Mouse (Mus musculus): ENCODE measurements at regions not wholly inside any gene's neighbourhood (a gene's known extent, or its start where the extent isn't known, plus 50 kb on each side); places are given as distances from the start of the nearest gene placed in this dataset.

DNA sequence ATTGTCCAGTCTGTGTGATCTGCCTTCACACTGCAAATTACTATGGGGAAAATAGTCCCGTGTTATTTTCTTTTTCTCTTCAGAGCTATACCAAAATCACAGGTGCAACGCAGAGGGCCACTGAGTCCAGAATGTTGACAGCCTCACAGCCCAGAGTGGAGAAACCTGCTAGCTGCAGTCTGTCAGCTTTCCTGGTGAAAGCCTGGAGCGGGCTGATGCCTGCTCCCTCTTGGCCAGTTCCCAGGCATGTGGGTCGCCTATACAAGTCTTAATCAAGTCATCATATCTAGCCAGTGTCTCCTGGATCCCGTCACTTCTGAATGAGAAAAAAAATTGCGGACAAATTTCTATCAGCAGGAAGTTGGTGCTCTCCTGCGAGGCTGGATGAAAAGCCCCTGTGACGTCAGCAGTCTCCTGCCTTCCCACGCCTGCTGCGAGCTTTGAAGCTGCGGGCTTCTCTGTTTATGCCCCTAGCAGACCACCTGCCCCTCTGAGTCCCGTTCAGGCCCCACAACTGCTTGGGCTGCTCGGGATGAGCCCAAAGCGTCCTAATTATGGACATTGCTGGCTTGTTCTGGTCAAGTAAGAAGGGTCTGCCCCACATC is 227.1 kb upstream of the Hes1 start:
- no peak for DNase-seq

DNA sequence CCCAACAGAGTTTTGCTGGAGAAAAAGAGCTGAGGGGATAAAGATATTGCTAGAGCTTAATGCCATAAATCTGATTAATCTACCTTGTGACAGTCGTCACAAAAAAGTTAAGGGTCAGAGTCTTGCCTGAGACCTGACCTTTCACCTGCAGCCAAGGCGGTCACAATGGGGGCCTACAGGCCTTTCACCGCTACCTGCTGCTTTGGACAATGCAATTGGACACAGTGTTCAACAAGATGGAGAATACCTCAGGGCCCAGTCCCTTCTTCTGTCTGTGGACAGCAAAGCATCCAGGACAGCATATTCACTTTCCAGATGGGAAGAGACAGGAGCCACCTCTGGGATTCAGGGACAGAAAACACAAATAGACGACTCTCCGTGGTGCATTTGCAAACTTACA is 226.3 kb upstream of the Hes1 start:
- no peak for DNase-seq

DNA sequence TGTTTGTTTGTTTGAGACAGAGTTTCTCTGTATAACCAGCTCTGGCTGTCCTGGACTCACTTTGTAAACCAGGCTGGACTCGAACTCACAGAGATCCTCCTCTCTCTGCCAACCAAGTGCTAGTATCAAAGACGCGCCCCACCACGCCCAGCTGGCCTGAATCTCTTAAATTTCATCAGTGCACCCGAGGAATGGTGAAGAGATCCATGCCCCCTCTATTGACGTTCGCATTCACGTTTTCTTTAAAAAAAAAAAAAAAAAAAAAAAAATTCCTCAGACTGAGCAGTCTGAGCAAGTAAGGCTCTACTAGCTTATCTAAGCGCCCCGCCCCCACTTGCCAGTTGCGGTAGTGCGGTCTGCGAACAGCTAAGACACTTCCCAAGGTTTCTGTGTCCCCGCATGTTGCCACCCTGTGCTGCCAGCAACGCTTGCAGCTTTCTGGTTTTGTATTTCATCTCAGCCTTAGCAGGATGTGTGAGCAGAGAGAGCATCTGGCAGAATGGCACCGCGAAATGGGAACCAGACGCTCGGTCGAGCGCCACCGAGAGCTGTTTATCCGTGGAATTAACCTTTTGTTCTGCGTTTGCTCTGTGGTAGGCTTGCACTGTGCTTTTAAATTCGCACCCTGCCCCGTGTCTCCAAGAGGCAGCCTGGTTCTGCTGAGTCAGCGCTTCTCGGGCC is 225.1 kb upstream of the Hes1 start:
- DNase-seq: peak; percentile 59

DNA sequence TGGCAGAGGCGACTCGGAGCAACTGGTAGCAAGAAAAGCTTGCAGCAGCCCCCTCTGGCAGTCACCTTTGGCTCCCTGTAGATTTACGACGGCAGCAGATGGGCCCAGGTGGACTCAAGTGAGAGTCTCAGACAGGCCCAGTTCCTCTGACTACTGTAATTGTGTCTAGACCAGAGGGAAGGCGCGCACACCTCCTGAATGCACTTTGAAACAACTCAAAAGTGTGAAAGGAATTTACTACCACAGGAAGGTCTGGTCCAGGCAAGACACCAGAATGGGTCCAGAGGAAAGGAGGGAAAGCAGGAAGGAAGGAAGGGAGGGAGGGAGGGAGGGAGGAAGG is 224.6 kb upstream of the Hes1 start:
- DNase-seq: no peak

DNA sequence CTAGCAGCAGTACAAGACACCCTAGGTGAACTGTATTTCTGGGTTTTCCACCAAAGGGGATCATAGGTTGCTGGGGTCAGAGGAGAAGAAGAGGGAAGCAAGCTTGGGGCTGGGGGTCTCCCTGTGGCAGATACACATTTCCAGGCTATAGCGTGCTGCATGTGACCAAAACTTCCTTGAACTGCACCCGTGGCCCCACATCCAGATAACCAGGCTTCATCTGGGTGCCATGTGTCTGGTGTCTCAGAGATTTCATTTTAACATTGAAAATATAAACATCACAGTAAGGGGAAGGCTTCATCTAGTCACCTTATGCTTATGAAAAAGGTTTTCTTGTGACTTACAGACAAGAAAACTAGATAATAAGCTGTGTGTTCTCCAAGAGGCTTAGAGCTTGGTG is 223.8 kb upstream of the Hes1 start:
- DNase-seq: no peak

DNA sequence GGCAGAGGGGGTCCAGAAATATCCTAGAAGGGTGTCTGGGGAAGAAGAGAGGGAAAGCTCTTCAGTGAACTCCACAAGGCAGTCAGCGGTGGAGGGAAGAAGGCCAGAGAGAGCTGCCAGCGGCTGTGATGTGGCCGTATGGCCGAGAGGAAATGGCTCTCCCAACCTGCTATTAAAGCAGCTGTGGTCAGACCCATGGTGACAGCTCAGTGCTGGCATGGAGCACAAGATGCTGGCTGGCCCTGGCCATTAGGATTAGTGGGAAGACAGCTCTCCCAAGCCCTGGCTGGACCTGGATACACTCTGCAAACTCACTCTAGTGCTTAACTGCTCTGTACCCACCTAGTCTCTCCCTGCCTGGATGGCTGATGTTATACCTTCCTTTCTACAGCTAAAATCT is 223.1 kb upstream of the Hes1 start:
- no peak for DNase-seq

DNA sequence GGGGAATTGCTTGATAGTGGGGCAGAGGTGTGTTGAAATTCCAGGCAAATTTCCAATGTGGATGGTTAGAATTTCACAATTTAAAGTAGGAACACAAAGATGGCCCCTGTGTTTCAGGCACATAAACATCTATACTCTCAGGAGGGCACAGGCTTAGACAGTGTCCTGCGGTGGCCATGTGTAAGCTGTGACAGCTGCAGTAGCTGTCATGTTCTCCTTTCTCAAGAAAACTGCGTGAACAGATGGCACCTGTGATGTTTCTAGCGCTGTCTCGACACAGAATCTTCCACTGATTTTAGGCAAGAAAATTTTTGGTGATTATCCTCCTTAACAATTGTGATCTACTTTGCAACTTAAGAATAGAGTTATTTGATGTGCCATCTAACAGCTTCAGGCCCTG is 222.1 kb upstream of the Hes1 start:
- DNase-seq: no peak

DNA sequence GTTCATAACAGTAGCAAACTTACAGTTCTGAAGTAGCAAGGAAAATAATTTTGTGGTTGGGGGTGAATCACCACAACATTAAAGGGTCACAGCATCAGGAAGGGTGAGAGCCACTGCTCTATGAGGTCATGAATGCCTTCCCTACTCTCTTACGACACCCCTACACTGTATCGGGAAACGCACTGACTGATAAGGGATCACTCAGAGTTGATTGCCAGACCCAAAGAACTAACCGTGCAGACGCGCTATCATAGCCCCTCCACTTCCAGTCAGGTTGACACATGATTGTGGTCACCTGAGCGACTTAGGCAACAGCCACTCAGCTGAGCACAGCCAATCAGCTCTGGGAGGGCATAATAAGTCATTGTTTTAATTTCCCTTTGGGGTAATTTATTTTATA is 220.7 kb upstream of the Hes1 start:
- no peak for DNase-seq

DNA sequence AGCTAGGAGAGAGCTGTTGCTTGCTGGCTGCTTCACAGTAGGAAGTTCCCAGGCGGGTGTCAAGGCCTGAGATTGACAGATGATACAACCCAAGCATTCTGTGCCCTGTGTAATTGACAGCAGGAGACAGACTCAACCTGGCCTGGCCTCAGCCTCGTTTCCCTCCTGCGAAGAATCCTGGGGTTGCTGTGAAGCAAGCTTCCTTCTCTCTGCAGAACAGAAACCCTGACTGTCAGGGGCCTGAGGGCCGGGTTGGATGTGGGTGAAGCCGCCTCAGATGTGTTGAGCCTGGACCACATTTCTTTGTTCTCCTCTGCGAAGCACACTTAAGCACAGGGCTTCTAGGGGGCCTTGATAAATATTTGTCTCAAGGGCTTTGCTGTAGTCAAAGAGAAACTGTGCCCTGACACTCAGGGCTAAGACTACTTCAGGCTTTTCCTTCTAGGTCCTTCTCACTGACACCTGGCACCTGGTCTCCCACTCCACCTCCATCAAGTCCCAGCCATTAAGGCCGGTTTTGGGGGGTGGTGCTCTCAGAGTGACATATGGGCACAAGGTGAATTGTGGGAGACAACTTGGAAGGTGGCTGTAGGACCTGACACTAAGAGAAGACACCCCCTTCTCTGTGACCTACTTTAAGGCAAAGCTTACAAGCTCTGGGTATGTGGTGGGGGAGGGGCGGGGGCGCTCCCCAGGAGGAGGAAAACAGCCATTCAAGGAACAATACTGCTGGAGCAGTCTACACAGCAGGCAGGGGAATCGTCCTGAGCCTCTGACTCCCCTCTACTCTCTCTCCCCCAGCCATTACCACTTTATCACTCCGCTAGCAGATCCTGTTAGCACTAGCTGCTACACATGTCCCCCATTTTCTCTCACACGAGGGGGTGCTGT is 219.2 kb upstream of the Hes1 start:
- no peak for DNase-seq

DNA sequence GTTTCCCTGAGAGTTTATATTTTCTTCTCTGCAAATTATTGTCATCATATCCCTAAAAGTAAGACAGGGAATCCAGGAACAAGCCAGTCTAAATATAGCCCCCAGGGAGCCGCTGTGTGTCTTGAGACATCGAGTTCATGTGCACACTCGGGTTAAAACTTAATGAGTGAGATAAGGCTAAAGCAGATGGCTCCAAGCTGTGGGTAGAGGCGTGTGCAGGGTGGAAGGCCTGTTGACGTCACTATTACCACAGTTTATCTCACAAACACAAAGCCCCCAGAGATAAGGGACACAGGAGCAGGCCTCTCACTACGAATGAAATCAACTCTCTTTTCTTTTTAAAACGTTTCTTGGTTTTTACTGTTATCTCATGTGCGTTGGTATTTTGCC is 218.6 kb upstream of the Hes1 start:
- no peak for DNase-seq

DNA sequence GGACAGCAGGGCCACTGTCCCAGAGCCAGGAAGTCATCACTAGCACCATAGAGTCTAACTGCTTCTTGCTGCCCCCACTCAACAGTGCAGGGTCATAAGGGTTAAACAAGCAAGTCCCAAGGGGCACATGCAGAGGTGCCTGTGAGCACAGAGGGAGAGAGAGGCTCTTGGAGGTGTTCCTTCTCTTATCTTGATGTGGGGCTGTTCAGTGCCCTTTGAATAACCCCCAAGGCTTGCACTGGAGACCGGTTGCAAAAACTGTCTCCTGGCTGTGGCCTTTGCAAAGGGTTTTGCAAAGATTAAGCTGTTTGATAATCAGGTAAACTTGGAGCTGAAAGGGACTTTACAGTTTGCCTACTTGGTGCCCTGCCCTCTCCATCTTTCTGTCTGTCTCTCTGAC is 217.1 kb upstream of the Hes1 start:
- no peak for DNase-seq

DNA sequence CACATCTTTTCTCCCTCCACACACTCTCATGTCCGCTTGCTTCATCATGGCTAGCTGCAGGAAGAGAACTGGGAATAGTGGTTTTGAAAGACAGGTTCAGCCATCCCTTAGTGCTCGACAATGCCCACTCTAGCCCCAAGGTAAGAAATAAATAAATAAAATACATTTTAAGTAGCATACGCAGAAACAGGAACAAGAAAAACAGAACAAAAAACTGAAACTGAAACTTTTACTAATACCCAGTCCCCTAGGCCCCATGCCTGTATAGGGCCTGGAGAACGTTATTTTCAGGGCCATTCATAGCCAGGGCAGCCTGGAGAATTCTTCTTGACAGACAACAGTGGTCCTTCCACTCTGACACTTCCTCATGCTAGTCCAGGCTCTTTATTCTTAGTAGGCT is 216.4 kb upstream of the Hes1 start:
- DNase-seq: no peak

DNA sequence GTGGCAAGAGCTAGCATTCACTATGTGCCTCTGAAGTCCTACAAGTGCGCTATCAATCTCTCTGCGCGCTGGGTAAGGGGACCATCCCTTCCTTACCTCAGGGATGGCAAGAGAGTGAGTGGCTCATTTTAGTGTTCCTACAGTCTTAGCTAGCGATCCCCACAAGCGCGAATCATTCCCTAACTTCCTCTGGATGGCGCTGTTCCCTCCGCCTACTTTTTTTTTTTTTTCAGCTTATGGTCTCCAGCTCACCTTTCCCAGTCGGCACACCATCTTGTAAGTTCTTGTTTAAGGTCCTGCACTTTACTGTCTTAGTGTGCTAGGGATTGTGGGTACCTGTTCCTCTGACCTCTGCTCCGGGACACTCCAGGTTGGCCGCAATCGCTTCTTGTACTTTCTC is 215.7 kb upstream of the Hes1 start:
- no peak for DNase-seq

DNA sequence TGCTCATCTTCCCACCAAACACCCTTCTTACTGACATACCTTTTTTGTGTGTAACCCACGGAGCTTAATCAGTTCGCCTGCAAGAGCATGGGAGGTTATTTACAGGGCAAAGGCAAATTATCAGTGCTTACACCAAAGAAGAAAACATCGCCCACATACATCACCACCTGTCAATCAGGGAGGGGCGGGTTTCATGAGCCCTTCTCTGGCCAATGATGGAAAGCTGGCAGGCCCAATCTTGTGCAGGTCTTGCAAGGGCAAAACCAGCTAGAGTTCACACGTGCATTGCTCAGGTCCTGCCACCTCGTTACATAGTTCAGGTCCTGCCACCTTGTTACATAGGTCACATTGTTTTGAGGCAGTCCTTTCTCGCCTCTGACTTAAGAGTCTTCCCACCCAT is 214.7 kb upstream of the Hes1 start:
- no peak for DNase-seq

DNA sequence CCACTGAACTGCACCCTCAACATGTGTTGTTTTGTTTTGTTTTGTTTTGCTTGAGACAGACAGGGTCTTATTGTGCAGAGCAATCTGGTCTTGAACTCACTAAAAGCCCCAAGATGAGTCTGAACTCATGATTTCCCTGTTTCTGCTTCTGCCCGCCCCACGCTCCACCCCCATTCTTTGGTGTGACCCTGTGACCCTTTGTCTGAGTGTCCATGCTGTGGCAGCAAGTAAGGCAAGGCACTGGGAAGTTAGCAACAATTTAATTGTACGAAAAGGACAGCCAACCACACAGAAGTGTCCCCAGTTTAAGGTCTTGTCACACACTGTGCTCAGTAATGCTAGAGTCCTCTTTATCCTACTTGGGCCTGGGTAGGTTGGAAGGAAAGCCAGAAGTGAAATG is 213.6 kb upstream of the Hes1 start:
- DNase-seq: no peak

DNA sequence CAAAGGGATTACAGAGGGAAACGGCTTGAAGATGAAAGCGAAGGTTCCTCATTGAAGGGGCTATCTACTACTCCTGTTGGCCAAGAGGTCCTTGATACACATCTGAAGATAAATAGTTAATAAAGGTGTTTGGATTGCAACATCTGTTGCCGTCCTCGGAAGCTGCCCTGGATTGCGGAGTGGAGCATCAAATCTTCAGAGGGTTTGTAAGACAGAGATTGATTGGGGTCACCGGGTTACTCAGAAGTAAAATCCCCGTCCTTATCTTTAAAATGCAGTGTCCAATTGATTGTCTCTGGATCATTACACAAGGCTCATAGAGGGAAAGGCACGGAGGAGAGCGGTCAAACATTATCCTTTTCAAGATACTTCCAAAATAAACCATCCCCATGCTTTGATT is 212.4 kb upstream of the Hes1 start:
- DNase-seq: no peak

DNA sequence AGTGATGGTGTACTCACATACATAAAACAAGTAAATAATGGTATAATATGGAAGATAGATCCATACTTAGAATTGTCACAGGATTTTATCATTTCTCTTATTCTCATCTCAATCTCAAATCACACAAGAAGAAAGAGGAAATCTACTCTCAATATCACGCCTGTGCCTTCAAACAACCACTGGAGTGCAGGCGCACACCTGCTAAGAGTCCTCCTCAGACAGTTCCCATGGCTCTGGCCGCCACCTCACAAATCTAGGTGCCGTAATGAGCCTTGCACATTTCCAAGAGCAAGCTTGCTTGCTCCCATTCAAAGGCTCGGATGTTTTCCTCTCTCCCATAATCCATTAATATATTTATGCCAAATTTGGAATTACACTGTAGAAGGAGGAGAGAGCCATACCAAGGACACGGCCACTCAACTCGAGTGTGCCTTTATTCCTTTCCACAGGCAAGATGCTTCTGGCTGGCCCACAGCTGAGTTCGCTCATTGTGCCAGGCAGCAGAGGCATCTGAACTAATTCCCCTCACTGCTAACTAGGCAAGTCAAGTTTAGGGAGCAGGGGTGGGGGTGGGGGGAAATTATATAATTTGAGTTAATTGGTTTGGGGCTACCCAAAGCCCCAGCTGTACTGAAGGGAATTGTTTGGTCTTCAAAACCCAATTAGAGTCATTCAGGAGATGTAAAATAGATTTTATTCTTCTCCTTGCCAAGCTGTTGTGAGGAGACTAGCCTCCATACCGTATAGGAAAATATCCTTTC is 209.2 kb upstream of the Hes1 start:
- no peak for DNase-seq

DNA sequence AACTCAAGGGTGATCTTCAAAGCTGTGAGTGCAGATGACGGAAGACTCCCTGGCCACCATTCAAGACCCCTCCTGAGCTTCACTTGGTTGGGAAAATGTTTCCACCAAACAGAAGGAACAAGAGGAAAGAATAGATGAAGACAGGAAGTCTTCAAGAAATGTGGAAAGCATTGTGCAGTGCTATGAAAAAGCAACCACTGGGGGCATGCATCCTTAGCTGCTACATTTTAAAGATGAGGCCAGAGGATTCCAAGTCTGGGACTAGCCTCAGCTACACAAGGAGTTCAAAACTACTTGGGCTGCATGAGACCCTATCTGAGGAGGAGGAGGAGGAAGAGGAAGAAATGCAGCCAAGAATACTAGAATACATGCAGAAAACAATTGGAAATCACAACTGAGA is 207.6 kb upstream of the Hes1 start:
- DNase-seq: no peak

DNA sequence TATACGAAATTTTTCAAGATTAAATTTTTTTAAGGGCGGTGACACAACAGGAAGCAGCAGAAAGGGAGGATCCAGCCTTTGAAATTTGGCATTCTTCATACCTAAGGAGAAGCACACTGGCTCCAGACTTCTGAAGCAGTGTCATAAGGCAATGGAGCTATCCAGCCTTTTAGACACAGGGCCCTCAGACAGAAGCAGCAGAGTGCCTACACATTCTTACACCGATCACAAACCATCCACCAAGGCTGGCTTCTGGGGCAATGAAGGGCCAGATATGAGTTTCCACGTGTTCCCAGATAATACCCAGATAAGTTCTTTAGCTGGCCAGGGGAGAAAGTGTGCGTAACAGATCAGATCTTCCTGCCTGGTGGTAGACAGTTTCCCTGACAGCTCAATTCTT is 205.5 kb upstream of the Hes1 start:
- no peak for DNase-seq

DNA sequence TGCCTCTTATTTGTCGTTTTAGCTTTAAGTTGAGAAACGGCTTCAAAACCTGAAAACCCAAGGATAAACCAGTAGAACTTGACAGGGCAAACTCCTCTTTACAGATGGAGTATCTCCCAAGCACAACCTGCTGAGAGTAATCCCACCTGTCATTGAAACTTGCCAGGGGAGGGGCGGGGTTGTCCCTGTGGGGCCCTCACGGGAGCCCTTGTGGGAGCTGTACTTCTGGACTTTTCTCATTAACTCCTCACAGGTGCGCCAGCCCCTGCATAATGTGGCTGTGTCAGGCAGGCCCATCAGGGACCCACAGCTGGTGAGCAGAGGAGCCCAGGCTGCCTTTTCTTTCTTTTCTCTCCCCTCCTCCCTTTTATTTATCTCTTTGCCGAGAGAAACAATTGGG is 203.9 kb upstream of the Hes1 start:
- no peak for DNase-seq

DNA sequence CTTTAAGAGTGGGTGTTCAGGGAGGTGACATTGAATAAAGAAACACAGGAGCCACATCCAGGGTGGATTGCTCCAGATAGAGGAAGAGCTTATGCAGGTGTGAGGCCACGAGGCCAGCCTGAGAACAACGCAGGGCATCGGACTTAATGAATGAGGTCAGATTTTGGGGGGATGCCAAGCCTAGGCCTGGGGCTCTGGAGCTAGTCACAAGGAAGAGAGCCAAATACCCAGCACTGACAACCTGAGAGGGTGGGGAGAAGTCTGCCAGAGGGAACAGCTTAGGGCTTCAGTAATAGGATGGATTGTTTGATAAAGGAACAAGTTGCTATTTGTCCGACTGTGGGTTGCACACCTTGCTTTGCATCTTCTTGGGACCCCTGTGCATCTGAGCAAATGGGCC is 203.1 kb upstream of the Hes1 start:
- no peak for DNase-seq

DNA sequence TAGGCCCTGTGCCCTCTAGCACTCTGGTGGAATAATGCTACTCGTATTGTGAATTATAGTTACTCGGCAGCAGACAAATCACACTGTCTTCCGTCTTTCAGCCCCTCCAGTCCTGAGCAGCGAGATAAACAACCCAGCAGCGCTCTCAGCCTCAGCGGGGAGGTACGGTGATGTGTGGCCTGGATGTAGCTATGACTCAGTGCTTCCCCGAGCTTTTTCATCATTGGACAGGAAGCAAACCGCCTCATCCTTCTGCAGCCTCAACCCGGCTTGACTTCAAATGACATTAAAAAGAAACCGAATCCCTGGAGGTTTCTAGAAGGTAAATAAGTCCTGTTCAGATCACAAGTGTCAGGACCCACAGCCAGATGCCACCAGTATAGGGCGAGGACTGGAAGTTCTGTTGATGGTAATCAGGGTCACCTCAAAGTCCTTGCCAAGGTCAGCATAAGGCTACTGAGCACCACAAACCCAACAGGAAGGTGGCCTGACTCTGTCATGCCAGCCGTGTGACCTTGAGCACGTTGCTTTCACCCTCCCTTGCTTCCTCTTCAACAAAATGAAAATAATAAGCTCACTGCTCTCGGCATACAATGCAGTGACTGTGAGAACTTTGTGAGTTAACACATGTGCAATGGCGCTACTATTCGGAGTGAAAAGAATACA is 199.0 kb upstream of the Hes1 start:
- peak; percentile 38 for DNase-seq

DNA sequence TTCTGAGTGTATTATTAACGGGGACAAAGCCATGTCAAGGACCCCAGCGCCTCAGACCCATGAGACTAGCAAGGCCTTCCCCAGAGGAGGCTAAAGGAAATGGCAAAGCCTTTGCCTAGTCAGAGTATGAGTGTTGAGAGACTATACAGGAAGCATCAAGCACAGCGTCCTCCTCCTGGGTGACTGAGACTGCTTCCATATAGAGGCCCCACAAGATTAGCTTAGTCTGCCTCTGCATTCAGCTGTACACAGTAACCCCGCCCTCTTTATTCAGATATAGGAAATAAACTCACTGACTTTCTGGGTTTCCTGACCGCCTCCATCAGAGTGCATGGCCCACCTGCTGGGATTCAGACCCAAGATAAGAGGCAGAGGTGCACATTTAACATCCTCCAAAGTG is 192.8 kb upstream of the Hes1 start:
- DNase-seq: no peak

Data from adrenal gland, postnatal 25 days (tissue).